Mouse (Mus musculus) forebrain, embryonic 15.5 days (tissue): ENCODE data around the gene Bsg. TPM values are rescaled to one million over a fixed set of nuclear protein-coding genes. Genes with fewer than 3 reads are reported as not detected.
"Not testable (repeated sequence)": the region's sequence is repeated elsewhere in the genome, so short reads cannot be mapped to it uniquely, and the experiment has no call there.

Source experiments
- ATAC-seq: fragments of 200-750 bp; cut with Nextera tagmentation; replicated peaks from 2 replicates; pipeline ENCODE4 v1.8.0; 2017; ENCODE audit warnings: mild to moderate bottlenecking, moderate TSS enrichment, moderate library complexity
- H3K27ac ChIP-seq: fragments of 300-500 bp; sonication (generic); replicated peaks from 2 replicates; pipeline ENCODE4 v1.5.1; 2015; ENCODE audit warnings: mild to moderate bottlenecking, inconsistent platforms
- H3K27me3 ChIP-seq: fragments of 300-500 bp; sonication (generic); 2 replicates; pipeline ENCODE4 v1.6.1; 2015; ENCODE audit warnings: inconsistent platforms
- H3K36me3 ChIP-seq: fragments of 300-500 bp; sonication (generic); 2 replicates; pipeline ENCODE4 v1.6.1; 2015; ENCODE audit warnings: mild to moderate bottlenecking, inconsistent platforms
- H3K4me1 ChIP-seq: fragments of 300-500 bp; sonication (generic); 2 replicates; pipeline ENCODE4 v1.6.1; 2015; ENCODE audit warnings: inconsistent platforms
- H3K4me2 ChIP-seq: fragments of 300-500 bp; sonication (generic); replicated peaks from 2 replicates; pipeline ENCODE4 v1.6.1; 2015; ENCODE audit warnings: mild to moderate bottlenecking, inconsistent platforms
- H3K4me3 ChIP-seq: fragments of 300-500 bp; sonication (generic); 2 replicates; pipeline ENCODE4 v1.5.1; 2015; ENCODE audit warnings: mild to moderate bottlenecking, inconsistent platforms
- H3K9ac ChIP-seq: fragments of 300-500 bp; sonication (generic); replicated peaks from 2 replicates; pipeline ENCODE4 v1.6.1; 2015; ENCODE audit warnings: mild to moderate bottlenecking, inconsistent platforms
- H3K9me3 ChIP-seq: fragments of 300-500 bp; sonication (generic); 2 replicates; pipeline ENCODE4 v1.6.1; 2016; ENCODE audit warnings: inconsistent platforms
- WGBS: fragments of 180-500 bp; shearing (Covaris S2); methylation state at CpG from one replicate; pipeline ENCODE4 v1.1.7; 2015; ENCODE audit warnings: mixed read lengths; 5-methylcytosine and 5-hydroxymethylcytosine counted together
- polyA plus RNA-seq: library from polyadenylated mRNA; unstranded; fragments of >200 nt; fragmentation: Nextera tagmentation; extraction: Ambion mirVana; gene quantifications from 2 replicates; pipeline ENCODE4 v1.2.1, GENCODE M21; 2015

Gene Bsg
- polyA plus RNA-seq, 1 experiment from 2014 or later: 728 TPM

GRCm38 (mm10) chr10:79697916-79698315 is 6.4 kb upstream of the Bsg start:
- Histone ChIP-seq H3K9ac (no peak overlapping the region), H3K4me2 (no peak overlapping the region), H3K4me3 (no peak overlapping the region), H3K9me3 (no peaks in the 10 kb centered on the region), H3K27ac (no peak overlapping the region), H3K27me3 (no peaks in the 10 kb centered on the region), H3K36me3 (no peaks in the 10 kb centered on the region), H3K4me1 (peaks cover 12% of the 10 kb centered on the region)
- WGBS: 86% methylated on average over 6 of the region's 6 CpGs
- no peak for ATAC-seq

DNA sequence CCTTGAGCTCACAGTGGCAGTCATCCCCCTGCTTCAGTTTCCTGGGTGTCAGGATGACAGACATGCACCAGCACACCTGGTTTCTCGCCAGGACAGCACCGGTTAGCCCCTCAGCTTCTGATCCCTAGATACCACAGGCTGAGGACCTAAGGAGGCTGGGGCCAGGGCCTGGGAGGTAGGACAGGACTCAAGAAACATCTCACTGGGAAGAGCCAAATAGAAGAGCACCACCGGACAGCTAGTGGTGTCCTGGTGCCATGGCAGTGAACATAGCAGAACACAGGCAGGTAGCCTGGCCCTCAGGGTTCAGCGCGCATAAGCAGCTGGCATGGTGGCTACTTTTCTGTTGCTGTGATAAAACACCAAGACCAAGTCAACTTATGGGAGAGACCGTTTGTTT is 5.8 kb upstream of the Bsg start:
- H3K36me3 ChIP-seq: no peaks in the 10 kb centered on the region
- H3K27me3 ChIP-seq: no peaks in the 10 kb centered on the region
- peaks cover 13% of the 10 kb centered on the region for H3K4me1 ChIP-seq
- 96% methylated on average over 6 of the region's 6 CpGs for WGBS
- no peaks in the 10 kb centered on the region for H3K9me3 ChIP-seq
- no peak overlapping the region for H3K4me2 ChIP-seq
- no peak overlapping the region for H3K4me3 ChIP-seq
- no peak overlapping the region for H3K9ac ChIP-seq
- ATAC-seq: no peak
- H3K27ac ChIP-seq: no peak overlapping the region

DNA sequence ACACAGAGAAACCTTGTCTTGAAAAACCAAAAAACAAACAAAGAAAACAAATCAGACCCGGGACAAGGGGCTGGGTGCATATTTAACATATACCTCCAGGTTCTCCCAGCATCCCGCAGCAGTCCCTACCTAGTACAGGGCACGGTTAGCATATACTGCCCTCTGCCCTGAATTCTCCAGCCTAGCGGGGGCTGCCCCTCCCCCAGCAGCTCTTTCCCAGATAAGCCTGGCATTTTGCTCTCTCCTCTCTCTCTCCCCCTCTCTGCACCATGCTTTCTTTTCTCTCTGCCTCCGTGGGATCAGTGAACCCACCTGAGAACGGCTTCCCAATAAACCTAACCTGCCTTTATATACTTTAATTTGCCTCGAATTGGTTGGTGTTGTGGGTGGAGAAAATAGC is 3.6 kb upstream of the Bsg start:
- Histone ChIP-seq H3K4me2 (no peak overlapping the region), H3K9ac (no peak overlapping the region), H3K36me3 (no peaks in the 10 kb centered on the region), H3K4me1 (peaks cover 18% of the 10 kb centered on the region), H3K27ac (no peak overlapping the region), H3K9me3 (no peaks in the 10 kb centered on the region), H3K27me3 (no peaks in the 10 kb centered on the region), H3K4me3 (no peak overlapping the region)
- WGBS: 57% methylated on average over 7 of the region's 7 CpGs
- ATAC-seq: no peak

- no peak overlapping the region for H3K4me3 ChIP-seq
- no peaks in the 10 kb centered on the region for H3K27me3 ChIP-seq
- no peak overlapping the region for H3K4me2 ChIP-seq
- H3K9ac ChIP-seq: no peak overlapping the region
- no peaks in the 10 kb centered on the region for H3K9me3 ChIP-seq
- H3K4me1 ChIP-seq: peaks cover 22% of the 10 kb centered on the region
- no peaks in the 10 kb centered on the region for H3K36me3 ChIP-seq
- 75% methylated on average over 10 of the region's 10 CpGs for WGBS
- ATAC-seq: no peak
- H3K27ac ChIP-seq: no peak overlapping the region
These were observed 2.7 kb upstream of the Bsg start for GRCm38 (mm10) chr10:79701443-79702129.

- not testable (repeated sequence) for H3K27me3 ChIP-seq, H3K27ac ChIP-seq, H3K4me2 ChIP-seq, ATAC-seq, H3K9me3 ChIP-seq, H3K36me3 ChIP-seq, H3K4me3 ChIP-seq, H3K9ac ChIP-seq
- WGBS: 90% methylated on average over 4 of the region's 4 CpGs
- H3K4me1 ChIP-seq: peaks cover 35% of the 10 kb centered on the region
These were observed 1.3 kb upstream of the Bsg start for GRCm38 (mm10) chr10:79702970-79703369.

DNA sequence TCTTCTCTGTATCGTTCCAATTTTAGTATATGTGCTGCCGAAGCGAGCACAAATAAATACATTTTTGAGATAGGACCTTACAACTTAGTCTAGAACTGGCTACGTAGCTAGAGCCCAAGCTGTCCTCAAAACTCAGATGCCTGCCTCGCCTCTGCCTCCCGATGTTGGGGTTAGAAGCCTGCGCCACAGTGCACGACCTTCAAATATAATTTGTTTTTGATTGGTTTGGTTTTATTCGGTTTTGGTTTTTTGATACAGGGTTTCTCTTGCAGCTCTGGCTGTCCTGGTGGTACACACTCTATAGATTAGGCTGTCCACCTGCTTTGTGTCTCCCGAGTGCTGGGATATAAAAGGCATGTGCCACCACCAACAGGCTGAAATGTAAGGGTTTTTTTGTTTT is 750 bp upstream of the Bsg start:
- peaks cover 36% of the 10 kb centered on the region for H3K4me1 ChIP-seq
- H3K27ac ChIP-seq: peak overlapping the region; percentile 73
- H3K9ac ChIP-seq: peak overlapping the region; percentile 50
- H3K27me3 ChIP-seq: no peaks in the 10 kb centered on the region
- WGBS: 75% methylated on average over 10 of the region's 10 CpGs
- peak overlapping the region; percentile 89 for H3K4me3 ChIP-seq
- ATAC-seq: peak; percentile 9; the same call in 1 of the 2 replicates
- H3K9me3 ChIP-seq: no peaks in the 10 kb centered on the region
- peak overlapping the region; percentile 48 for H3K4me2 ChIP-seq
- H3K36me3 ChIP-seq: 0 out of 2 replicates have a peak, but pooled peaks cover 2% of the 10 kb centered on the region

DNA sequence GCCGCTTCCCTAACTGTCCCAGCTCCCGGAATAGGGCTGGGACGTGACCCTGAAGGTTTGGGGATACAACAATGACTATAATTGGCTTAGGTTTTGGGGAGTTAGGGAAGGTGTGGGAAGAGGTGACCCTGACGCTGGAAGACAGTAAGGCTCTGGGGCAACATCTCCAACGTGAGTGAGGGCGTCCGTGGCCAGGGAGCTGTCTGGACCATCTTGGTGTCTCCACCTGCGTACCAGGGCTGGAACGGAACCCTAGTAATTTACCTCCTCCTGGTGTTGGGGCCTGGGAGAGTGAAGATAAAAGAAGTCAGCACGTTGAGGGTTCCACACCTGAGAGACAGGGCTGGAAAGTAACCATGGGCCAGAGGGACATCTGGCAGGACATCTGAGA is 674 bp downstream of the Bsg start:
- Histone ChIP-seq H3K4me2 (peak overlapping the region; percentile 91), H3K4me3 (peak overlapping the region; percentile 89), H3K9ac (peak overlapping the region; percentile 89), H3K4me1 (peaks cover 36% of the 10 kb centered on the region), H3K27ac (peak overlapping the region; percentile 73), H3K36me3 (peaks cover 15% of the 10 kb centered on the region; the same call in 1 of the 2 replicates), H3K9me3 (no peaks in the 10 kb centered on the region), H3K27me3 (no peaks in the 10 kb centered on the region)
- no peak for ATAC-seq
- 5% methylated on average over 10 of the region's 10 CpGs for WGBS

DNA sequence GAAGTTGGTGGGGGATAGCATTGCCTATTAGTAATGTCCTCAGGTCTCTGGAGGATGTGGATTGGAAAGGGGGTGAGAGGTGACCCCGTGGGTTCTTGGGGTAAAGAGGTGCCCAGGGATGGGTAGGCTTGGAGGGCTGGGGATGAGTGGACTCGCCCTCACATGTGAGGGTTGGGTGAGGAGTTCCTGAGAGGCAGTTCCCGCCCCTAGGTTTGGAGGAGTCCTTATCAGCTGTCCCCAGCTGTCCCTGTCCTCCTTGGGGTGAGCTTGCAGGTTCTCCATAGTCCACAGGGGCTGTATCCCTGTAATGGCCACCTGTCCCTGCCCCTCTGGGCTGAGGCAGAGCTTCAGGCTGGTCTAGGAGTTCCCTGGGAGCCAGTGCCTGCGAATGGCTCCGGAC is 1.7 kb downstream of the Bsg start:
- Histone ChIP-seq H3K4me2 (peak overlapping the region; percentile 91), H3K27ac (no peak overlapping the region), H3K27me3 (no peaks in the 10 kb centered on the region), H3K4me3 (peak overlapping the region; percentile 89; the same call in 1 of the 2 replicates), H3K9ac (peak overlapping the region; percentile 89), H3K9me3 (no peaks in the 10 kb centered on the region), H3K36me3 (peaks cover 25% of the 10 kb centered on the region), H3K4me1 (peaks cover 36% of the 10 kb centered on the region)
- 91% methylated on average over 5 of the region's 5 CpGs for WGBS
- no peak for ATAC-seq

GRCm38 (mm10) chr10:79706406-79707094 is 2.3 kb downstream of the Bsg start:
- H3K9me3 ChIP-seq: no peaks in the 10 kb centered on the region
- 80% methylated on average over 5 of the region's 5 CpGs for whole genome bisulfite sequencing
- no peak overlapping the region for H3K27ac ChIP-seq
- H3K36me3 ChIP-seq: peaks cover 31% of the 10 kb centered on the region
- ATAC-seq: no peak
- peaks cover 36% of the 10 kb centered on the region for H3K4me1 ChIP-seq
- peak overlapping the region; percentile 89 for H3K9ac ChIP-seq
- peak overlapping the region; percentile 91; the same call in 1 of the 2 replicates for H3K4me2 ChIP-seq
- no peaks in the 10 kb centered on the region for H3K27me3 ChIP-seq
- peak overlapping the region; percentile 89; the same call in 1 of the 2 replicates for H3K4me3 ChIP-seq

DNA sequence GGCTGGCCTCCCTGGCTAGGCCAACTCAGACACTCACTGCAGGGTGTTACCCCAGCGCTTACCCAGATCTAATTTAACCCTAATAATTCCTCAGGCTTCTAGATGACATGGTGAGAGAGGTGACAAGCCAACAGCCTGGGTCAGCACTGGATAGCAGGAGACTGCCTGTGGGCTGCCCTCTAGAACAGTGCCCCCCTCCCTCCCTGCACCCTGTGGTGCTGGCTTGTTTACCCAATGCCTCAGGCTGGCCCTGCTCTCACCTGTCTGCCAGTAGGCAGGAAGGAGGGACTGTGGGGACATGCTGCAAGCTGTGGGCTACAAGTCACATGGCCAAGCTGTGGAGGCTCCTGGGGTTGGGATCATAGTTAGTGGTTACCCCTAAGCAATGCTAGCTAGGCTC is 2.9 kb downstream of the Bsg start:
- 83% methylated on average over 1 of the region's 1 CpGs for WGBS
- Histone ChIP-seq H3K27ac (no peak overlapping the region), H3K27me3 (no peaks in the 10 kb centered on the region), H3K4me1 (peaks cover 36% of the 10 kb centered on the region), H3K9ac (0 out of 2 replicates have a peak overlapping the region, but pooled peaks have one; percentile 7), H3K4me2 (no peak overlapping the region), H3K36me3 (peaks cover 37% of the 10 kb centered on the region), H3K4me3 (no peak overlapping the region), H3K9me3 (no peaks in the 10 kb centered on the region)
- no peak for ATAC-seq

DNA sequence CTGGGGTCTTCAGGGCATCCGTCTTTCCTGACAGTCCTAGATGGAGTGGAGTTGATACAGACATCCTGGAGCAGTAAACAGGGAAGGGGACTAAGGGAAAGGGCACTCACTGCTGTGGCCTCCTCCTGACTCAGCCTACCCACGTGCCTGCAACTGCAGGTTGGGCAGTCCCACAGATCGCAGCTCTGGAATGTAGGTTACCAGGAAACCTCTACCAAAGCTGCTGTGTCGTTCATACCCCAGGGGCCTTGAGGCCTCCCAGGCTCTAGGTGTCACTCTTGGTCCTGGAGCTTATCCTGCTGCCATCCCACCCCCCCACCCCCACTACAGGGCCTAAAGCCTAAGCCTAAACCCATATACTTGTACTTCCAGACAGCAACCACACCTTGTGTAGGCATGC is 3.5 kb downstream of the Bsg start:
- H3K4me2 ChIP-seq: no peak overlapping the region

GRCm38 (mm10) chr10:79708668-79709067 is 4.4 kb downstream of the Bsg start:
- Histone ChIP-seq H3K27me3 (no peaks in the 10 kb centered on the region), H3K4me1 (peaks cover 34% of the 10 kb centered on the region), H3K9me3 (no peaks in the 10 kb centered on the region), H3K36me3 (peaks cover 37% of the 10 kb centered on the region), H3K9ac (no peak overlapping the region), H3K4me3 (no peak overlapping the region), H3K4me2 (no peak overlapping the region), H3K27ac (no peak overlapping the region)
- no peak for ATAC-seq
- 92% methylated on average over 21 of the region's 21 CpGs for WGBS

More for the DNA sequence above, 3.5 kb downstream of the Bsg start:
- H3K27ac ChIP-seq: no peak overlapping the region
- peaks cover 36% of the 10 kb centered on the region for H3K4me1 ChIP-seq
- peaks cover 37% of the 10 kb centered on the region for H3K36me3 ChIP-seq
- WGBS: 76% methylated on average over 4 of the region's 4 CpGs
- H3K27me3 ChIP-seq: no peaks in the 10 kb centered on the region
- no peak overlapping the region for H3K4me3 ChIP-seq
- H3K9ac ChIP-seq: no peak overlapping the region
- no peaks in the 10 kb centered on the region for H3K9me3 ChIP-seq
- ATAC-seq: no peak
